Mouse (Mus musculus) MEL (cell line): ENCODE results near the gene Cxcl2.

Source experiments
- CTCF ChIP-seq, 3 experiments: IDR thresholded peaks in 2 of 3; conservative IDR thresholded peaks in 1 of 3; 2 replicates each; pipeline ENCODE4 v1.5.1; 2011 to 2012; ENCODE audit warnings: low read length in 3 of 3, low read depth in 2 of 3, mild to moderate bottlenecking in 2 of 3, improper control_type of control experiment in 1 of 3, inconsistent platforms in 1 of 3, mixed read lengths in 1 of 3, moderate library complexity in 1 of 3; ENCODE audit not compliant: control insufficient read depth in 1 of 3, insufficient read depth in 1 of 3, poor library complexity in 1 of 3, severe bottlenecking in 1 of 3
- E2F4 ChIP-seq: IDR thresholded peaks from 2 replicates; pipeline ENCODE4 v1.6.1; 2011; ENCODE audit warnings: low read depth, low read length, improper control_type of control experiment, borderline replicate concordance
- MAX ChIP-seq: IDR thresholded peaks from 2 replicates; pipeline ENCODE4 v1.6.1; 2011; ENCODE audit warnings: low read length, improper control_type of control experiment
- MEF2A ChIP-seq: IDR thresholded peaks from 2 replicates; pipeline ENCODE4 v1.6.1; 2014; ENCODE audit warnings: low read depth, mild to moderate bottlenecking, inconsistent platforms, low read length, improper control_type of control experiment; ENCODE audit not compliant: poor library complexity, insufficient replicate concordance, severe bottlenecking; ENCODE audit errors: extremely low read depth
- MXI1 ChIP-seq: IDR thresholded peaks from 2 replicates; pipeline ENCODE4 v1.6.1; 2011; ENCODE audit warnings: mild to moderate bottlenecking, low read depth, low read length, improper control_type of control experiment
- NRF1 ChIP-seq: IDR thresholded peaks from 2 replicates; pipeline ENCODE4 v1.6.1; 2014; ENCODE audit warnings: low read depth, mild to moderate bottlenecking, inconsistent platforms, low read length, improper control_type of control experiment, moderate library complexity; ENCODE audit not compliant: poor library complexity, insufficient read depth, severe bottlenecking
- POLR2A ChIP-seq, 2 experiments: IDR thresholded peaks; 2 replicates each; pipeline ENCODE4 v1.6.1; 2011 to 2012; ENCODE audit warnings: low read length in 2 of 2, mild to moderate bottlenecking in 2 of 2, control low read depth in 1 of 2, improper control_type of control experiment in 1 of 2, low read depth in 1 of 2, moderate library complexity in 1 of 2; ENCODE audit not compliant: control insufficient read depth in 1 of 2, insufficient read depth in 1 of 2, poor library complexity in 1 of 2
- RAD21 ChIP-seq: IDR thresholded peaks from 2 replicates; pipeline ENCODE4 v1.6.1; 2011; ENCODE audit warnings: mild to moderate bottlenecking, low read depth, low read length, improper control_type of control experiment
- ZNF384 ChIP-seq: IDR thresholded peaks from 2 replicates; pipeline ENCODE4 v1.6.1; 2012; ENCODE audit warnings: low read depth, mild to moderate bottlenecking, inconsistent platforms, low read length, improper control_type of control experiment

DNA sequence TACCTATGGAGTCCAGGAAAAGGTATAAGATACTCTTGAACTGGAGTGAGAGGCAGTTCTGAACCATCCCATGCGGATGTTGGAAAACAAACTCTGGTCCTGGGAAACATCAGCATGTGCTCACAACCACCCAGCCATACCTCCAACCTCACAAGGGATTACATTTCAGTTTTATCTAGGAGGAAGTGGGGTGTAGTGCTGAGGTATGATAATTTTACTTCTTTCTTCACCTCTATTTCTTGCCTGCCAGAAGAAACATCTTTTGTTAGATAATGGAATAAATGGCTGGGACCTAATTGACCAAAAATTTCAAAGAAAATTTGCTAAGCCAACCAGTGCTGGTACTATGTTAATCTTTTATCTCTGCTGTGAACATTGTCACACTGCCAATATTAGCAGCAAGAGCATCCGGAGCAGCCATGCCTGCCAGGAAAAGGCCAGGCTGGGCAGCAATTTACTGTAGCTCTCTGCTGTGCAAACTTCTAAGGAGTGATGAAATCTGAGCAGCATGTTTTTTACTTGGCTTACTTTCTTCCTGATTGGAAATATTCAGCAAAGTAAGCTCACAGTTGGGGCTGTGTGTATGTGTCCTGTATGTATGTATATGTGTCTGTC lies 18.9 kb upstream of the Cxcl2 start:
- TF ChIP-seq CTCF (IDR thresholded peaks at IDR 0.05 in 2 of 3, conservative IDR thresholded peaks at IDR 0.05 in 1 of 3; ENCODE audit: control insufficient read depth in 1 of 3, insufficient read depth in 1 of 3, low read depth in 2 of 3, low read length in 3 of 3, poor library complexity in 1 of 3, severe bottlenecking in 1 of 3) = no peak
- no peak for TF ChIP-seq ZNF384
- TF ChIP-seq MEF2A = no peak
- TF ChIP-seq POLR2A (IDR thresholded peaks at IDR 0.05; ENCODE audit: control insufficient read depth in 1 of 2, insufficient read depth in 1 of 2, low read depth in 1 of 2, low read length in 2 of 2, poor library complexity in 1 of 2) = no peak
- no peak for TF ChIP-seq E2F4
- TF ChIP-seq MXI1 = 0 out of 2 replicates have a peak, but pooled peaks have one; percentile 39
- no peak for TF ChIP-seq NRF1
- TF ChIP-seq RAD21 = no peak
- peak; percentile 50; the same call in 1 of the 2 replicates for TF ChIP-seq MAX
